Mouse (Mus musculus): ENCODE data around the gene 5730596B20Rik. TPM values are rescaled to one million over a fixed set of nuclear protein-coding genes. Genes with fewer than 3 reads are reported as not detected.

5730596B20Rik gene
- polyA plus RNA-seq, 1 experiment from 2014 or later, result 0.08 TPM

DNA sequence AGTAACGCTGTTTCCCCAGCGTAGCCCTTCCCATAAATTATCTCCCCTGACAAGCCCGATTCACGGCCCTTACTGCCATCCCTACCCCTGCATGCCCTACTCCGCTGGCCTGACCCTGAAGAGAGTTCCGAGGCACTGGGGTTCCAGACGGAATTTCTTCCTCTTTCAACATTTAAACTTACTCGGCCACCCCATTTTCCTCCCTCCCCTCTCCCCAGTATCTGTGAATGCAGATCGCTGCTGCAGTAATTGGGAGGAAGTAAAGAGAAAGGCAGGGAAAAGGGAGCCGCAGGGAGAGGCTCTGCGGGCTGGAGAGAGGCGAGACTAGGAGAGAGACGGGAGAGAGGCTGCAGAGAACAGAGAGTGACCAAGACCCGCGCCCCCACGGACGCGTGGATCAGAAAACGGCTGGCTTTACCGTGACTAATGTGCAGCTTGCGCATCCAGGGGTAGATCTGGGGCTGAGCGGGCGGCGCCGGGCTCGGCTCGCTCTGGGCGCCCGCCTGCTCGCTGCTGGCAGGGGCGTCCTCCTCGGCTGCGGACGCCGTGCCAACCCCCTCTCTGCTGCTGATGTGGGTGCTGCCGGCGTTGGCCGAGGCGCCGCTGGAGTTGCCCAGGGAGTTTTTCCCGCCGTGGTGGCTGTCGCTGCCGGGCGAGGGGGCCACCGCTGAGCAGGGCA, 26.2 kb downstream of the 5730596B20Rik start:
- Histone ChIP-seq H3K4me2 (peak overlapping the region; percentile 46), H3K9ac (no peak overlapping the region), H3K9me3 (no peaks in the 10 kb centered on the region), H3K4me1 (peaks cover 12% of the 10 kb centered on the region), H3K27ac (no peak overlapping the region), H3K36me3 (no peaks in the 10 kb centered on the region), H3K4me3 (peak overlapping the region; percentile 23), H3K27me3 (peaks cover 100% of the 10 kb centered on the region)
- no peak for ATAC-seq (ENCODE audit: insufficient number of reproducible peaks, insufficient read depth, low FRiP score, low TSS enrichment, low read depth)
- under 1% methylated on average over 46 of the region's 46 CpGs for WGBS

DNA sequence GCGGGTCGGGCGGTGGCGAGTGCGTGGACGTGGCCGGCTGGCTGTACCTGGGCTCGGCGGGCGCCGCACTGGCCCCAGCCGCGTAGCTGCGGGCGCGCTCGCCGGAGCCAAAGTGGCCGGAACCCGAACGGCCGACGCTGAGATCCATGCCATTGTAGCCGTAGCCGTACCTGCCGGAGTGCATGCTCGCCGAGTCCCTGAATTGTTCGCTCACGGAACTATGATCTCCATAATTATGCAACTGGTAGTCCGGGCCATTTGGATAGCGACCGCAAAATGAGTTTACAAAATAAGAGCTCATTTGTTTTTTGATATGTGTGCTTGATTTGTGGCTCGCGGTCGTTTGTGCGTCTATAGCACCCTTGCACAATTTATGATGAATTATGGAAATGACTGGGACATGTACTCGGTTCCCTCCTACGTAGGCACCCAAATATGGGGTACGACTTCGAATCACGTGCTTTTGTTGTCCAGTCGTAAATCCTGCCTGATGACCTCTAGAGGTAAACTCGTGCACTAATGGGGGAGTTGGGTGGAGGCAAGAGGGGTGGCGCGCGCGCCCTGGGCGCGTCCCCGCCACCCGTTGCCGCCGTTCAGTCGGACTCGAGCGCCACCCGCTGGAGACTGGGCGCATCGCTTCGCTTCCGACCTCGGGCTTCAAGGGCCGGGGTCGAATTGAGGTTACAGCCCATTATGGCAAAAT, 26.9 kb downstream of the 5730596B20Rik start, which contains the start of gene Hoxa5:
Hoxa5 (minus strand) TSS at position 538 of the 703 bp plus-strand sequence.
- H3K4me2 ChIP-seq, result peak within 1 kb of the TSS; percentile 46
- H3K27me3 ChIP-seq, result peaks cover 100% of the 10 kb centered on the region
- H3K4me1 ChIP-seq, result peaks cover 12% of the 10 kb centered on the region
- H3K36me3 ChIP-seq, result no peaks in the 10 kb centered on the region
- no peak within 1 kb of the TSS for H3K27ac ChIP-seq
- under 1% methylated on average over 65 of the region's 65 CpGs for WGBS
- H3K4me3 ChIP-seq, result peak within 1 kb of the TSS; percentile 23
- no peak for ATAC-seq (ENCODE audit: insufficient number of reproducible peaks, insufficient read depth, low FRiP score, low TSS enrichment, low read depth)
- H3K9me3 ChIP-seq, result no peaks in the 10 kb centered on the region
- no peak within 1 kb of the TSS for H3K9ac ChIP-seq

DNA sequence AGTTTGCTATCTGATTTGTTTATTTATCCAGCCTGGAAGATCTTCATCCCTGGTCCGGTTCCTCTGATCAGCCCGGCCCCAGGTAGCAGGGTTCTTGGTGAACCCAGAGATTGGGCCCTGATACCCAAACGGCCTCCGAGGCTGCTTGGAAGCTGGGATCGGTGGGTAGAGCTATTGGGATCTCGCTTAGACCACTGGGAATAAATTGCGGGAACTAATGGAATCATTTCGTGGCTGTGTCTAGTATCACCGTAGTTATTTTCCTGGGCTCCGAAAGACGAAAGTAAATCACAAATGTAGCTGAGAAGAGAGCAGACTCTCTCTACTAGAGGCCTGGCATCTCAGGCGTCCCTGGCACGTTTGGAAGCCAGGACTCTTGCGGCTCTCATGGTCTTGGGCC, 27.9 kb downstream of the 5730596B20Rik start:
- no peaks in the 10 kb centered on the region for H3K9me3 ChIP-seq
- H3K9ac ChIP-seq, result no peak overlapping the region
- H3K4me1 ChIP-seq, result peaks cover 12% of the 10 kb centered on the region
- 5% methylated on average over 14 of the region's 14 CpGs for WGBS
- no peaks in the 10 kb centered on the region for H3K36me3 ChIP-seq
- H3K4me3 ChIP-seq, result no peak overlapping the region
- no peak for ATAC-seq (ENCODE audit: insufficient number of reproducible peaks, insufficient read depth, low FRiP score, low TSS enrichment, low read depth)
- no peak overlapping the region for H3K4me2 ChIP-seq
- H3K27ac ChIP-seq, result no peak overlapping the region
- H3K27me3 ChIP-seq, result peaks cover 100% of the 10 kb centered on the region

DNA sequence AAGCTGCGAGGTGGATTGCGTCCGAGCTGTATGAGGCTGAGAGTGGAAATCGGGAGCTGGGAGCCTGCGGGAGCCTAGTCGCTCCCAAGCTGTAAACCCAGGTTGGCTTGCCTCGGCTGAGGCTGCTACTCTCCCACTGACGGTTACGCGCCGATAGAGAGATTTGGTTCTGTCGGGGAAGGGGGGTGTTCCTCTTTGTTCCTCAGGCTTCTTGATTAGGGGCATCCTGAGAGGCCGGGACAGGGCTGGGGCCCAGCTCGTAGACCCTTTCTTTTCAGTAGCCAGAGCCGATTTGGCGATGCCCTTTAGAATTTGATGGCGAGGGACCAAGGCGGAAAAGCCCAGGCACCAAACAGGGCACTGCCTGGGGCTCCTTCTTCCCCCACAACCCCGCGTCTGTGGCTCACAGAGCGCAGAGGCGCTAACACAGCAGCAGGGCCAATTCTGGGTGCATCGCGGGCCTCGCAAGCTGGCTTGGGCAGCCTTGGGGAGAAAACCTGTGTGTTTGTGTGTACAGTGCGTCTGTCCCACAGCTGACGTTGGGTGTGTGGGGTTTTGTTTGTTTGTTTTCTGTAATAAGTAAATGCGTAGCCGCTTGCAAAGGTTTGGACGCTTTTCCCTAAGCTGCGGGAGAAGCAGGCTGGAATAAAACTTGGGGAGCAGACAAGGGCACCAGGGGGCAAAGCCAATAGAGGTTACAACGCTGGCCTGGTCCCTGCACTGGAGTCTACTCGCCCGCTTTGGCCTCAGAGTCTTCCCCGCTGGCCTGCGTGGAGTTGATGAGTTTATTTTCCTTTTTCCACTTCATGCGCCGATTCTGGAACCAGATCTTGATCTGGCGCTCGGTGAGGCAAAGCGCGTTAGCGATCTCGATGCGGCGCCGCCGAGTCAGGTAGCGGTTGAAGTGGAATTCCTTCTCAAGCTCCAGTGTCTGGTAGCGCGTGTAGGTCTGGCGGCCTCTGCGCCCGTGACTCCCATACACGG, 28.6 kb downstream of the 5730596B20Rik start:
- no peak overlapping the region for H3K4me3 ChIP-seq
- H3K27me3 ChIP-seq, result peaks cover 100% of the 10 kb centered on the region
- H3K9ac ChIP-seq, result no peak overlapping the region
- no peak overlapping the region for H3K27ac ChIP-seq
- WGBS, result under 1% methylated on average over 55 of the region's 55 CpGs
- no peak overlapping the region for H3K4me2 ChIP-seq
- peaks cover 12% of the 10 kb centered on the region for H3K4me1 ChIP-seq
- H3K36me3 ChIP-seq, result no peaks in the 10 kb centered on the region
- ATAC-seq (ENCODE audit: insufficient number of reproducible peaks, insufficient read depth, low FRiP score, low TSS enrichment, low read depth), result no peak
- no peaks in the 10 kb centered on the region for H3K9me3 ChIP-seq

DNA sequence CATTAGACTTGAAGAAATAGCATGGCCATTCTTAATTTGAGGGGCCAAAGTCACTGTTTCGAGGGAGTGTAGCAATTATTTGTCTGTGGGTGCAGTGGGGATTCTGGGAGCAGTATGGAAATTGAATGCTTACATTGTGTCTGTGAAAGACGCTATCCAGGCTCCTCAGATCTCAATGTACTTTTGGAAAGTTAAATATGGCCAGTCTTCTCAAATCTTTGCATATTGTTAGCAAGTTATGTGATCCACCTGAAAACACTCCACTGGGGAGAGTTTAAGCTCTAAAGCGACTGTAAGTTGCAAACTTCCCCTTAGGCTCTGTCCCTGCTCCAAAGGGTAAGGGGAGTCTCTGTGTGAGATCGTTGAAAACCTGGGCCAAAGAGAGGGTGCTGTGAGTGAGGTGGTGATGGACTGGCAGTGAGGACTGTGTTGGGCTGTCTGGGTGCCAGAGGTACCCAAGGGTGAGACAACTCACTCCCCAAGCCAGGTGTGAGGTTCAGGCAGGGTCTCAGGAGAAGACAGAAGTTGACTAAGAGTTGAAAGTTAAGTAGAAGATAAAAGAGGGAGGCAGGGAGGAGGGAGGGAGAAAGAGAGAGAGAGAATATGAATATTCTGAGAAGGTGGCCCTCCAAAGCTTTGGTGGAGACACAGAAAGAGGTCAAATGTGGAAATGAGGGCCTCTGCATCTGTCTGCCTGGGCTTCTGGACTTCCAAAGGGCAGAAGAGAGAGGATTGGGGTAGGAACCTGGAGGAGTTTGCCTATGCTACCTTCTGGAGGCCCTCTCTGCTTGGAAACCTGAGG, 29.8 kb downstream of the 5730596B20Rik start:
- no peak for ATAC-seq (ENCODE audit: insufficient number of reproducible peaks, insufficient read depth, low FRiP score, low TSS enrichment, low read depth)
- Histone ChIP-seq H3K36me3 (no peaks in the 10 kb centered on the region), H3K27me3 (peaks cover 100% of the 10 kb centered on the region), H3K9me3 (no peaks in the 10 kb centered on the region), H3K4me3 (no peak overlapping the region), H3K4me2 (no peak overlapping the region), H3K9ac (no peak overlapping the region), H3K27ac (no peak overlapping the region), H3K4me1 (peaks cover 20% of the 10 kb centered on the region)
- 2% methylated on average over 4 of the region's 4 CpGs for WGBS

DNA sequence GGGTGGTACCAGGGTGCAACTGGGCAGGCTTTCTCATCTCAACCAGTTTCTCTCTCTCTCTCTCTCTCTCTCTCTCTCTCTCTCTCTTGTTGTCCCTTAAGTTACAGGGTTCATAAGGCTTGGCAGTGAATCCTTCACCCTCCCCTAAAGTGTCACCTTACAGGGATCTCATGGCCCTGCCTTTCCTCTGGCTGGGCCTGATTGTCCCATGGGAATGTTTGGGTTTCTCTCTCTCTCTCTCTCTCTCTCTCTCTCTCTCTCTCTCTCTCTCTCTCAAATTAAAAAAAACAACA, 30.3 kb downstream of the 5730596B20Rik start:
- no peak for ATAC-seq (ENCODE audit: insufficient number of reproducible peaks, insufficient read depth, low FRiP score, low TSS enrichment, low read depth)
- H3K4me3 ChIP-seq, result no peak overlapping the region
- H3K9me3 ChIP-seq, result no peaks in the 10 kb centered on the region
- H3K27ac ChIP-seq, result no peak overlapping the region
- peaks cover 20% of the 10 kb centered on the region for H3K4me1 ChIP-seq
- H3K36me3 ChIP-seq, result no peaks in the 10 kb centered on the region
- H3K9ac ChIP-seq, result no peak overlapping the region
- peaks cover 100% of the 10 kb centered on the region for H3K27me3 ChIP-seq
- no peak overlapping the region for H3K4me2 ChIP-seq

DNA sequence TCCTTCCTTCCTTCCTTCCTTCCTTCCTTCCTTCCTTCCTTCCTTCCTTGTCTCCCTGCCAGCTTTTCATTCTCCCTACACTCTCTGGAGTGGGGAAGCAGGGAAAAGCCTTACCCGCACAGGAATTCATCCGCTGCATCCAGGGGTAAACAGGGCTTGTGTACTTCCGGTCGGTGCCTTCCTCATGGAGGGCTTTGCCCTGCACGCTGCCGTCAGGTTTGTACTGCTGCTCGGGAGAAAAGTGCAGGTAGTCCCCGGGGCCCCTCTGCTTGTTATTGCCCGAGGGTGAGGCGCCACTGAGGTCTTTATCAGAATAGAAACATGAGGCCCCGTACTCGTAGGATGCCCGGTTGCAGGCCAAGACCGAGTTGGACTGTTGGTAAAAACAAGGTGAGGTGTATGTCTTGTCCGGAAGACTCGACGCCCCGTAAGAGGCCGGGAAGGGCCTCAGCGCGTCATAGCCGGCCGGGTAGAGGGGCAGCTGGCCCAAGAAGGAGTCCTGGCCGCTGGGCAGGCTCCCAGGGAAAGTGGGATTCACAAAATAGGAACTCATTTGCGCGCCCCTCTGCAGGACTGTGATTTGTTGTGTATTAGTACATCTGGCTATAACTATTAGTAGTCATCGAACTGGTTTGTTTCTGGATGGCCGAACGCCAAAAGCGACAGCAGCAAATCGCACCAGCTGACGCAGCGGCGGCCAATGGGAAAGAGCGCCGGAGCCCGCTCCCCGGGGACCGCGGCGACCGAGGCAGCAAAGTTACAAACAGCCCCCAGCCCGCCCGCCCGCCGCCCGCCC, 31.0 kb downstream of the 5730596B20Rik start, which contains the start of gene Hoxa6:
Hoxa6 (minus strand) TSS at position 651 of the 796 bp plus-strand sequence.
- Histone ChIP-seq H3K4me2 (peak within 1 kb of the TSS; percentile 16; the same call in 1 of the 2 replicates), H3K9ac (no peak within 1 kb of the TSS), H3K27ac (no peak within 1 kb of the TSS), H3K36me3 (no peaks in the 10 kb centered on the region), H3K4me3 (no peak within 1 kb of the TSS; the same call in 1 of the 2 replicates), H3K27me3 (peaks cover 100% of the 10 kb centered on the region), H3K4me1 (peaks cover 24% of the 10 kb centered on the region), H3K9me3 (no peaks in the 10 kb centered on the region)
- 1% methylated on average over 47 of the region's 47 CpGs for WGBS
- no peak for ATAC-seq (ENCODE audit: insufficient number of reproducible peaks, insufficient read depth, low FRiP score, low TSS enrichment, low read depth)

DNA sequence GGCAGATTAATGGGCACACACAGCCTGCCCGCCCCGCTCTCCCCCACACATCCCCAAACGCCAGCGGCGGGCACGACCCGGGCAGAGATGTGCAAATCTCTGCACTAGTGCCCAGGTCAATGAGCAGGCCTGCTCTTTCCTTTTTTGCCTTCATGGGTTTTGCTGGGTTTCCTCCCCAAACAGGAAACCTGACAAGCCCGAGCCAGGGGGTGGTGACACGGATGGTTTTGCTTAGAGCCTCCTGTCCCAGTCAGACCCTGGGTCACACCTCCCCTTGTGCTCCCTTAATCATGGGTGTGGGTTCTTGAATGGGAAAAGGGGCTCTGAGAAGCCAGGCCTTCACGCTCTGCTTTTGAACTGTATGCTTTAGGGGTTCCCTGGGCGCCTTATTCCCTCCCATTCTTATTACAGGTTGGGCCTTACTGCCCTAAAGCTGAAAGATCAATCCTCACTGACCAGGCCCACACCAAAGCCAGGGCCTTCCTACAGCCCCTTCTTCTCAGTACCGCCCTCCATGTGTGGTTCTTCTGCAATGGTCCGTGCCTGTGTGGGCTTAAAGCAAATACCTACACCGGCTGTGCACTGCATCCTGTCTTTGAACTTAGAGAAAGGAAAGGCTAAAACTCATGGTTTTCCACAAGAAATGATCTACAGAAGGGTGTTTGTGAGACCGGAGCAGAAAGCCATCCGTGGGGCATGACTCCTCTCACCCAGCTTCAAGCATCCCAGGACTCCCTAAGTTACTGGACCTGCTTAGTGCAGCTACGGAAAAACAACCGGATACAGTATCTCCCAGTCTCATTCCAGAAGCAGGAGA, 31.8 kb downstream of the 5730596B20Rik start:
- peaks cover 18% of the 10 kb centered on the region for H3K4me1 ChIP-seq
- no peaks in the 10 kb centered on the region for H3K36me3 ChIP-seq
- no peak overlapping the region for H3K9ac ChIP-seq
- H3K9me3 ChIP-seq, result no peaks in the 10 kb centered on the region
- 4% methylated on average over 18 of the region's 18 CpGs for WGBS
- H3K4me2 ChIP-seq, result peak overlapping the region; percentile 16; the same call in 1 of the 2 replicates
- peaks cover 100% of the 10 kb centered on the region for H3K27me3 ChIP-seq
- no peak overlapping the region for H3K27ac ChIP-seq
- no peak overlapping the region for H3K4me3 ChIP-seq
- no peak for ATAC-seq (ENCODE audit: insufficient number of reproducible peaks, insufficient read depth, low FRiP score, low TSS enrichment, low read depth)

DNA sequence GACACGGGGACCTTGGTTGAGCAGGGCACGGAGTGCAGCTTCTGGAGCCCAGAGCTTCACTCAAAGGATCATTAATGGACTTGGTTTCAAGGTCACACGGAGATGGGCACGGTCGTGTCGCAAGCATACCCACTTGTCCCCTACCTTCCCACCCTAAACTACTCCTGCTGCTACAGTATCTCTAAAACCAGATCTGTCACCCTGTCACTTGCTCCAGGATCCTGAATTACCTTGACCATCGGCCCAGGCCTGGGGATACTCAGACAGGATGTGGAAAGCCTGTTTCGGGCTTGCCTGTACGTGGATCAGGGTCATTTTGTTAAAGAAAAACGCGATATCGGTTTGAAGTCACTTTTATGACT, 32.4 kb downstream of the 5730596B20Rik start:
- Histone ChIP-seq H3K4me2 (no peak overlapping the region), H3K4me3 (no peak overlapping the region), H3K27me3 (peaks cover 100% of the 10 kb centered on the region), H3K9ac (no peak overlapping the region), H3K27ac (no peak overlapping the region), H3K4me1 (peaks cover 12% of the 10 kb centered on the region; the same call in 1 of the 2 replicates), H3K36me3 (no peaks in the 10 kb centered on the region), H3K9me3 (no peaks in the 10 kb centered on the region)
- ATAC-seq (ENCODE audit: insufficient number of reproducible peaks, insufficient read depth, low FRiP score, low TSS enrichment, low read depth), result no peak
- 4% methylated on average over 12 of the region's 12 CpGs for WGBS
